Mouse (Mus musculus) liver, adult 2 months (tissue): ENCODE measurements around the gene Foxl2. TPM values are rescaled to one million over a fixed set of nuclear protein-coding genes. Genes with fewer than 3 reads are reported as not detected.

ENCODE experiments used
- DNase-seq: peaks from one replicate; pipeline ENCODE4 v3.0.0-alpha.2; 2011; ENCODE audit warnings: low read depth, low spot score; ENCODE audit errors: extremely low read depth
- H3K27ac ChIP-seq: fragments of 200-500 bp; replicated peaks from 2 replicates; pipeline ENCODE4 v1.5.1; 2012; ENCODE audit warnings: low read depth, mild to moderate bottlenecking, control low read depth, inconsistent platforms, low read length; ENCODE audit not compliant: insufficient read depth
- H3K27me3 ChIP-seq: fragments of 200-500 bp; 2 replicates; pipeline ENCODE4 v1.6.1; 2012; ENCODE audit warnings: mild to moderate bottlenecking, moderate library complexity, low read length, inconsistent platforms; ENCODE audit not compliant: control insufficient read depth, insufficient read depth
- H3K36me3 ChIP-seq: fragments of 200-500 bp; 2 replicates; pipeline ENCODE4 v1.6.1; 2012; ENCODE audit warnings: low read length, inconsistent platforms; ENCODE audit not compliant: control insufficient read depth, insufficient read depth
- H3K4me1 ChIP-seq: fragments of 200-500 bp; 2 replicates; pipeline ENCODE4 v1.6.1; 2011; ENCODE audit warnings: low read length; ENCODE audit not compliant: control insufficient read depth, insufficient read depth
- H3K4me3 ChIP-seq: fragments of 200-500 bp; 2 replicates; pipeline ENCODE4 v1.5.1; 2011; ENCODE audit warnings: low read depth, mild to moderate bottlenecking, control low read depth, low read length, moderate library complexity; ENCODE audit not compliant: insufficient read depth
- H3K79me2 ChIP-seq: fragments of 200-500 bp; 2 replicates; pipeline ENCODE4 v1.6.1; 2012; ENCODE audit warnings: inconsistent platforms, mild to moderate bottlenecking, low read length, moderate library complexity; ENCODE audit not compliant: control insufficient read depth, insufficient read depth
- H3K9ac ChIP-seq: fragments of 200-500 bp; 2 replicates; pipeline ENCODE4 v1.6.1; 2012; ENCODE audit warnings: low read depth, mild to moderate bottlenecking, control low read depth, inconsistent platforms, low read length
- CTCF ChIP-seq: fragments of 200-500 bp; IDR thresholded peaks from 2 replicates; pipeline ENCODE4 v1.5.1; 2011; ENCODE audit warnings: low read depth, low read length, control low read depth
- POLR2A ChIP-seq: fragments of 200-500 bp; IDR thresholded peaks from 2 replicates; pipeline ENCODE4 v1.6.1; 2011; ENCODE audit warnings: low read length, control low read depth; ENCODE audit not compliant: insufficient read depth; ENCODE audit errors: extremely low read depth
- WGBS: fragments of 180-500 bp; shearing (Covaris S2); methylation state at CpG from one replicate; pipeline ENCODE4 v1.1.7; 2018; 5-methylcytosine and 5-hydroxymethylcytosine counted together
- polyA plus RNA-seq: library from polyadenylated mRNA; depleted of rRNA; stranded (reverse); fragments of >200 nt; gene quantifications from 2 replicates; pipeline ENCODE4 v1.2.3, GENCODE M21; 2012
- total RNA-seq: library from RNA; depleted of rRNA; stranded (reverse); fragments of >200 nt; gene quantifications from 2 replicates; pipeline ENCODE4 v1.2.3, GENCODE M21; 2014

Foxl2 gene
- total and polyA plus RNA-seq, 2 experiments: not detected

DNA sequence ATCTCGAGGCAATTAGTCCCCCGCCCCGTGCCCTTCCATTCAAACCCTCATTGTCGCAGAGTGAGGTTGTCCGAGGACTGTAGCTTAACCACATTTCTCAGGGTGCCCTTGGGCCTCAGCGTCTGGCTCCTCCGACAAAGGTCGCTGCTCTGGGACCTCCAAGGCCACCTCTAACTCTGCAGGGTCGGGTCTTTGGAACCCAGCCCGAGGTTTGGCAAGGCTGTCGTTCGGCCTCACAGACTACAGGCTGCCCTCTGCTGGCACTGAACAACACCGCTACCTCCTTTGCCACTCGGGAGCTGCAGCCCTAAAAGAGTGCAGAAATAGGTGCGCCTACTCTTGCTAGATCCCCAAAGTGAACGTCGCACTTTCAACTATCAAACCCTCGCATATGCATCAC, 10.0 kb downstream of the Foxl2 start:
- WGBS: 8% methylated on average over 18 of the region's 18 CpGs
- H3K27me3 ChIP-seq: peaks cover 27% of the 10 kb centered on the region
- TF ChIP-seq POLR2A (no peak), CTCF (peak; percentile 47)

DNA sequence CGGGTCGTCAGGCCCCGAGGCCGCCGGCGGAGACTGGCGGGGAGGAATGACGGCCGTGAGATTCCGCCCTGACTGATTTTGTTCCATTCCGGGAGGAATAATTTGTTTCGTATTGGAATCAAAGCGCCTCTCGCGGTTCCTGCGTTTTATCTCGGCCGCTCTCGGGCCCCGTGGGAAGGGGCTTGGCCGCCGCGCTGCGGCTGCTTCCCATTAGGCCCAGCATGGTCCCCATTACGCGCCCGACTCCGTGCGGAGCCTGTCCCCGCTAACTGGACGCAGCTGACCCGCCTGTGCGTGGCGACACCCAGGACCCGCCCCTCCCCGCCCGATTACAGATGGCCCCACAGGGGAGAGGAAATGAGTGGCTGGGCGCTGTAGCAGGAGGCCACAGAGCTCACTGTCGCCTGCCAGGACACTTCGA, 18.0 kb downstream of the Foxl2 start:
- no peaks in the 10 kb centered on the region for H3K36me3 ChIP-seq
- no peak overlapping the region for H3K27ac ChIP-seq
- peaks cover 6% of the 10 kb centered on the region; the same call in 1 of the 2 replicates for H3K4me1 ChIP-seq
- DNase-seq: no peak
- 2% methylated on average over 40 of the region's 40 CpGs for WGBS
- H3K9ac ChIP-seq: 0 out of 2 replicates have a peak overlapping the region, but pooled peaks have one; percentile 12
- H3K27me3 ChIP-seq: peaks cover 26% of the 10 kb centered on the region
- TF ChIP-seq CTCF: no peak
- TF ChIP-seq POLR2A: no peak
- no peaks in the 10 kb centered on the region for H3K79me2 ChIP-seq
- peak overlapping the region; percentile 41; the same call in 1 of the 2 replicates for H3K4me3 ChIP-seq

More for the DNA sequence above, 10.0 kb downstream of the Foxl2 start:
- no peak for DNase-seq
- Histone ChIP-seq H3K27ac (no peak overlapping the region), H3K9ac (no peak overlapping the region), H3K4me1 (no peaks in the 10 kb centered on the region), H3K36me3 (no peaks in the 10 kb centered on the region), H3K79me2 (no peaks in the 10 kb centered on the region), H3K4me3 (no peak overlapping the region)

DNA sequence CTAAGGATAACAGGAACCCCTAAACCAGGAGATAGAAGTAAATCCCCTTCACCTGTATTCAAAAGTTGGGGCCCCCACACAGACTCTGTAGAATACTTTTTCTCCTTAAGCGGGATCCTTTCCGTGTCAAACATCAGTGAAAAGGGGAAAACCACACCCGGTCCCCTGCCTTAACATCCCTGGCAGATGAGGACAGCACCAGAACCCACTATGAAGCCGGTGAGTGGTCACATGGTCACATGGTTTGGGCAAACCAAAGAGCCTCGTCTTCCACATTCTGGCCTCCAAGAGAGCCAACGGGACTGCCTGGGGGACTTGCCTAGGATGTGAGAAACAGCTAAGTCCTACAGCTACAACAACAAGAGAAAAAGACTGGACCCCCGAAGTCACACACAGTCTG, 18.5 kb downstream of the Foxl2 start:
- Histone ChIP-seq H3K79me2 (no peaks in the 10 kb centered on the region), H3K27ac (no peak overlapping the region), H3K36me3 (no peaks in the 10 kb centered on the region), H3K4me3 (peak overlapping the region; percentile 41; the same call in 1 of the 2 replicates), H3K4me1 (peaks cover 6% of the 10 kb centered on the region; the same call in 1 of the 2 replicates), H3K27me3 (peaks cover 26% of the 10 kb centered on the region), H3K9ac (no peak overlapping the region)
- 13% methylated on average over 7 of the region's 7 CpGs for WGBS
- TF ChIP-seq POLR2A (no peak), CTCF (no peak)
- DNase-seq: no peak

DNA sequence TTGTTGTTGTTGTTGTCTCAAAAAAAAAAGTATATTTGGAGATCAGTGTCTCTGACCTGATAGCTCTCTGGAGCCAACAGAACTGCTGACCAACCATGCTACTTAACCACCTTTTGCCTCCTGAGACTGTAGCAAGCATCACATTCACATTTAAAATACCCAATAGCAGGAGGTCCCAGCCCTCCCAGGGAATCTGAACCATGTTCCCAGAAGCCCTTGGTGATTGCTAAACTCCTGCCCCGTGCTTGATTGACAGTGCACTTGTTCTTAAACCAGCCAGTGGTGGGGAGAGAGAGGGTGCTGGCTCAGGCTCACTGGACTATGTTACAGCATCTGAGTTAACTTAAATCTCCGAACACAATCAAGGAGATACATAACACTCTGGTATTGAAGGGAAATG, 19.8 kb downstream of the Foxl2 start:
- Histone ChIP-seq H3K9ac (no peak overlapping the region), H3K27me3 (peaks cover 26% of the 10 kb centered on the region), H3K36me3 (no peaks in the 10 kb centered on the region), H3K4me1 (peaks cover 6% of the 10 kb centered on the region; the same call in 1 of the 2 replicates), H3K79me2 (no peaks in the 10 kb centered on the region), H3K27ac (no peak overlapping the region), H3K4me3 (no peak overlapping the region)
- 44% methylated on average over 2 of the region's 2 CpGs for WGBS
- DNase-seq: no peak
- no peak for TF ChIP-seq POLR2A

DNA sequence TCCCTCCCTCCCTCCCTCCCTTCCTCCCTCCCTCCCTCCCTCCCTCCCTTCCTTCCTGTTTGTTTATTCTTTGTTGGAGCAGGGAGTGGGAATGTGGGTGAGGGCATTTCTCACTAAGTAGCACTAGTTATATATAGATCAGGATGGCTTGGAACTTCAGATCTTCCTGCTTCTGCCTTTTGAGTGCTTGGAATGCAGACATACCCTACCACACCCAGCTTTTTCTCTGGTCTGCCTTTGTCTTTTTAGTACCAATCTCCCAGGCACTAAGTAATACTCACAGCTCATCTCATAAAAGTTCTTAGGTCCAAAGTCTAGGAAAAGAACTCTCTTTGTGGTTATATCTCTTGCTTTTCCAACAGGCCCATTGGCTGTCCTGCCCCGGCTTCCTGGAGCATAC, 21.0 kb downstream of the Foxl2 start:
- 88% methylated on average over 1 of the region's 1 CpGs for WGBS
- H3K36me3 ChIP-seq: no peaks in the 10 kb centered on the region
- DNase-seq: no peak
- no peak overlapping the region for H3K4me3 ChIP-seq
- H3K27ac ChIP-seq: no peak overlapping the region
- H3K79me2 ChIP-seq: no peaks in the 10 kb centered on the region
- peaks cover 6% of the 10 kb centered on the region; the same call in 1 of the 2 replicates for H3K4me1 ChIP-seq
- H3K9ac ChIP-seq: no peak overlapping the region
- H3K27me3 ChIP-seq: peaks cover 20% of the 10 kb centered on the region
- TF ChIP-seq POLR2A: no peak
- TF ChIP-seq CTCF: no peak

DNA sequence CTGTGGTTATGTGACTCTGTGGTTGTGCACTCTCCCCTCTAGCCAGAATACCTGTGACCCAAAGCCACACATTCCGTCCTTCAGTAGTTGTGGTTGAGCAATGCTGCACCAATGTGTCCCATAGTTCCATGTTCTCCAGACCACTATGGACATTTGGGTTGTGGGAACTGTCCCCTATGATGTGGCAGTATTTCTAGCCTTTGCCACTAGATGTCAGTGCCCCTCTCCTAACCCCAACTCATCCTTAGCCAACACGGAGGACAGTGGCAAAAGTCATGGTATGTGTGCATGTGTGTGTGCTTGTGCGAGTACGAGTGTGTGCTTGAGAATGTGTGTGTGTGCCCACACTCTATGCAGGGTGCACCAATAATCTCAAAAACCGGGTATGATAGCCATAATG, 21.4 kb downstream of the Foxl2 start:
- H3K36me3 ChIP-seq: no peaks in the 10 kb centered on the region
- H3K27ac ChIP-seq: no peak overlapping the region
- H3K79me2 ChIP-seq: no peaks in the 10 kb centered on the region
- no peak overlapping the region for H3K9ac ChIP-seq
- WGBS: 37% methylated on average over 5 of the region's 5 CpGs
- peaks cover 20% of the 10 kb centered on the region for H3K27me3 ChIP-seq
- no peak overlapping the region for H3K4me3 ChIP-seq
- no peak for DNase-seq
- TF ChIP-seq POLR2A (no peak), CTCF (peak; percentile 31; the same call in 1 of the 2 replicates)
- H3K4me1 ChIP-seq: peaks cover 6% of the 10 kb centered on the region; the same call in 1 of the 2 replicates
